Mouse (Mus musculus) splenic B cell, adult 2 months (primary cell): ENCODE data around the gene Ankzf1.
A peak's percentile ranks its signal among the peaks of the same experiment; 100 is the strongest.

ENCODE experiments used
- DNase-seq: peaks from one replicate; pipeline ENCODE4 v3.0.0-alpha.2; 2011; ENCODE audit warnings: low read depth, low spot score
- H3K27me3 ChIP-seq: 2 replicates; pipeline ENCODE4 v1.6.1; 2012; ENCODE audit warnings: mild to moderate bottlenecking, low read length, moderate library complexity, mixed read lengths; ENCODE audit not compliant: control insufficient read depth, poor library complexity, insufficient read depth, severe bottlenecking
- H3K36me3 ChIP-seq: 2 replicates; pipeline ENCODE4 v1.6.1; 2012; ENCODE audit warnings: mild to moderate bottlenecking, low read length, moderate library complexity, mixed read lengths; ENCODE audit not compliant: control insufficient read depth, poor library complexity, insufficient read depth, severe bottlenecking

Ankzf1 gene

GRCm38 (mm10) chr1:75180105-75180590, 11.8 kb upstream of the Ankzf1 start, which contains the start of gene Abcb6:
TSS of gene Abcb6 (minus strand) at chr1:75180392.
- Histone ChIP-seq H3K36me3 (no peaks in the 10 kb centered on the region; the same call in none of the 2 replicates), H3K27me3 (no peaks in the 10 kb centered on the region)
- peak; percentile 85 for DNase-seq

- H3K36me3 ChIP-seq: no peaks in the 10 kb centered on the region; the same call in none of the 2 replicates
- no peaks in the 10 kb centered on the region for H3K27me3 ChIP-seq
- no peak for DNase-seq
Observed at GRCm38 (mm10) chr1:75180741-75181140, 11.2 kb upstream of the Ankzf1 start.

GRCm38 (mm10) chr1:75181377-75181870, 10.5 kb upstream of the Ankzf1 start:
- no peaks in the 10 kb centered on the region; the same call in none of the 2 replicates for H3K36me3 ChIP-seq
- H3K27me3 ChIP-seq: no peaks in the 10 kb centered on the region
- no peak for DNase-seq

GRCm38 (mm10) chr1:75182160-75182559, 9.8 kb upstream of the Ankzf1 start:
- no peak for DNase-seq
- Histone ChIP-seq H3K36me3 (no peaks in the 10 kb centered on the region; the same call in none of the 2 replicates), H3K27me3 (no peaks in the 10 kb centered on the region)

- peaks cover 2% of the 10 kb centered on the region for H3K36me3 ChIP-seq
Observed at GRCm38 (mm10) chr1:75185495-75185894, 6.5 kb upstream of the Ankzf1 start.

GRCm38 (mm10) chr1:75187126-75187525, 4.8 kb upstream of the Ankzf1 start:
- Histone ChIP-seq H3K36me3 (peaks cover 2% of the 10 kb centered on the region), H3K27me3 (no peaks in the 10 kb centered on the region)
- no peak for DNase-seq

More at GRCm38 (mm10) chr1:75185495-75185894, 6.5 kb upstream of the Ankzf1 start:
- DNase-seq: no peak
- H3K27me3 ChIP-seq: no peaks in the 10 kb centered on the region

GRCm38 (mm10) chr1:75187914-75188483, 4.0 kb upstream of the Ankzf1 start:
- no peak for DNase-seq
- no peaks in the 10 kb centered on the region for H3K27me3 ChIP-seq

GRCm38 (mm10) chr1:75190577-75190976, 1.4 kb upstream of the Ankzf1 start:
- no peak for DNase-seq
- peaks cover 2% of the 10 kb centered on the region for H3K36me3 ChIP-seq
- H3K27me3 ChIP-seq: no peaks in the 10 kb centered on the region

More at GRCm38 (mm10) chr1:75187914-75188483, 4.0 kb upstream of the Ankzf1 start:
- peaks cover 2% of the 10 kb centered on the region for H3K36me3 ChIP-seq

GRCm38 (mm10) chr1:75191258-75191621, 711 bp upstream of the Ankzf1 start:
- Histone ChIP-seq H3K27me3 (no peaks in the 10 kb centered on the region), H3K36me3 (peaks cover 2% of the 10 kb centered on the region)
- no peak for DNase-seq

- Histone ChIP-seq H3K36me3 (peaks cover 2% of the 10 kb centered on the region; the same call in 1 of the 2 replicates), H3K27me3 (no peaks in the 10 kb centered on the region)
- peak; percentile 52 for DNase-seq
Observed at GRCm38 (mm10) chr1:75192452-75192851, 501 bp downstream of the Ankzf1 start.

- no peak for DNase-seq
- no peaks in the 10 kb centered on the region for H3K27me3 ChIP-seq
- peaks cover 4% of the 10 kb centered on the region; the same call in 1 of the 2 replicates for H3K36me3 ChIP-seq
Observed at GRCm38 (mm10) chr1:75201236-75201635, 9.3 kb downstream of the Ankzf1 start.

GRCm38 (mm10) chr1:75208967-75209678, 17.2 kb downstream of the Ankzf1 start:
- no peaks in the 10 kb centered on the region for H3K27me3 ChIP-seq
- DNase-seq: no peak
- H3K36me3 ChIP-seq: peaks cover 2% of the 10 kb centered on the region; the same call in 1 of the 2 replicates

GRCm38 (mm10) chr1:75210136-75211087, 18.5 kb downstream of the Ankzf1 start, which contains the start of the genes Glb1l and Stk16:
TSS of gene Glb1l (minus strand) at chr1:75210813.
TSS of gene Stk16 (plus strand) at chr1:75210838.
- H3K36me3 ChIP-seq: peaks cover 10% of the 10 kb centered on the region; the same call in 1 of the 2 replicates
- H3K27me3 ChIP-seq: no peaks in the 10 kb centered on the region
- DNase-seq: peak; percentile 97

GRCm38 (mm10) chr1:75211141-75211708, 19.3 kb downstream of the Ankzf1 start:
- no peak for DNase-seq
- H3K36me3 ChIP-seq: peaks cover 13% of the 10 kb centered on the region
- H3K27me3 ChIP-seq: no peaks in the 10 kb centered on the region
